Mouse (Mus musculus): ENCODE data around the gene Slc25a13. TPM values are rescaled to one million over a fixed set of nuclear protein-coding genes. Genes with fewer than 3 reads are reported as not detected.

Gene Slc25a13
- 89.0 and 89.8 TPM in 2 replicates for polyA plus RNA-seq (2011; ENCODE audit: insufficient read depth, insufficient read length, low read depth, missing spikeins)

- TF ChIP-seq POLR2A (IDR thresholded peaks at IDR 0.05; ENCODE audit: insufficient read depth, low read length) (no peak), CTCF (IDR thresholded peaks at IDR 0.05; ENCODE audit: low read depth, low read length) (no peak), EP300 (IDR thresholded peaks at IDR 0.05; ENCODE audit: insufficient read depth, low read depth, low read length) (no peak)
- Histone ChIP-seq H3K9me3 (replicated peaks; ENCODE audit: control insufficient read depth, insufficient read depth, low read length, poor library complexity, severe bottlenecking) (no peaks in the 10 kb centered on the region), H3K27me3 (ENCODE audit: control insufficient read depth, insufficient read depth, low read length, poor library complexity, severe bottlenecking) (no peaks in the 10 kb centered on the region)
These were observed at the start of gene Slc25a13 for GRCm38 (mm10) chr6:6216507-6217285. TSS of gene Slc25a13 (minus strand) at chr6:6217173.

DNA sequence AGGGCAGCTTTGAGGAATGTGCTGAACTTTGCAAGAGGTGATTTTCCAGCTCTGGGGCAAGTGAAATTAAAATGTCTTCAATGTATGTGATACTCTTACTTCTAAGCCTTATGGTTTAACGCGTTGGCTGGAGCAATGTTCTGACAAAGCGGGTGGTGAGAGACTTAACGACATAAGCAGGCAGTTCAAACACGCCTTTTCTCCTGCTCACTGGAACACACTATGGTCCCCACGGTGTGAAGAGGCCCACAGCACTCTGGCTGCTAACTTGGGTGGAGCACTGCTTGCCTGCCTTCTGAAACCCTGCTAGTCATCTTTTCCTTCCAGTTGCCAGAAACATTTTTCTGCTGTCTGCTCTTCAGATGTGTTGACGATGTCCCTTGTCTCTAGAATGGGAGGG is 48.8 kb upstream of the Slc25a13 start:
- no peaks in the 10 kb centered on the region for H3K36me3 ChIP-seq (ENCODE audit: control insufficient read depth, insufficient read depth, low read length, poor library complexity, severe bottlenecking)
- H3K9ac ChIP-seq (ENCODE audit: low read depth, poor library complexity, severe bottlenecking), result no peak overlapping the region
- H3K27ac ChIP-seq (ENCODE audit: insufficient read depth, low read length), result no peak overlapping the region
- TF ChIP-seq EP300 (IDR thresholded peaks at IDR 0.05; ENCODE audit: insufficient read depth, low read depth, low read length) (no peak), CTCF (IDR thresholded peaks at IDR 0.05; ENCODE audit: low read depth, low read length) (no peak), POLR2A (IDR thresholded peaks at IDR 0.05; ENCODE audit: insufficient read depth, low read length) (no peak)
- no peaks in the 10 kb centered on the region for H3K4me1 ChIP-seq (ENCODE audit: control insufficient read depth, insufficient read depth, low read length)
- H3K9me3 ChIP-seq (replicated peaks; ENCODE audit: control insufficient read depth, insufficient read depth, low read length, poor library complexity, severe bottlenecking), result no peaks in the 10 kb centered on the region
- H3K4me3 ChIP-seq (ENCODE audit: low read depth, low read length), result no peak overlapping the region
- no peaks in the 10 kb centered on the region; the same call in 1 of the 2 replicates for H3K27me3 ChIP-seq (ENCODE audit: control insufficient read depth, insufficient read depth, low read length, poor library complexity, severe bottlenecking)

More at GRCm38 (mm10) chr6:6216507-6217285, at the start of gene Slc25a13:
- peak within 1 kb of the TSS; percentile 93 for H3K4me3 ChIP-seq (ENCODE audit: low read depth, low read length)
- no peaks in the 10 kb centered on the region for H3K36me3 ChIP-seq (ENCODE audit: control insufficient read depth, insufficient read depth, low read length, poor library complexity, severe bottlenecking)
- H3K4me1 ChIP-seq (ENCODE audit: control insufficient read depth, insufficient read depth, low read length), result no peaks in the 10 kb centered on the region
- H3K9ac ChIP-seq (ENCODE audit: low read depth, poor library complexity, severe bottlenecking), result peak within 1 kb of the TSS; percentile 96
- H3K27ac ChIP-seq (ENCODE audit: insufficient read depth, low read length), result peak within 1 kb of the TSS; percentile 56

DNA sequence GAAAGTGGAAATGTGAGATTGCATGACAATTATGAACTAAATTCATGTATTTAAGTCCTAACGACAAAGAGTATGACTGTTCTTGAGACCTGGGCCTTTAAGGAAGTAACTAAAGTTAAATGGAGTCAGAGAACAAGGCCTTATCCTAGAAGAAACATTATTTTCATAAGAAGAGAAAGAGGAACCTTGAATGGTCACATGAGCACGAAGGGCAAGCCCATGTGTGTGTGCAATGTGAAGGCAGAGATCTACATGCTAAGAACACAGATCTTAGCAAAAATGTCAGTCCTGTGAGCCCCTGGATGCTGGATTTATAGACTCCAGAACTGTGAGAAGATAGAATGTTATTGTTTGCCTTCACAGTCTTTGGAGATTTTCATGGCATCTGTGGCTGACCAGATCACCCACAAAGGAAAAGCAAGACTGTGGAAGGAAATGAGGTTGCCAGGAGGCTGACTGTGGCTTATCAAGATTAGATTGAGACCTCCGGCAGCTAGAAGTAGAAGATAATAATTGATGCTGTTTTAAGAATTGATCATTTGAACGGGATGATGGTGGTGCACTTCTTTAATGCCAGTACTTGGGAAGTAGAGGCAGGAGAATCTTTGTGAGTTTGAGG is 46.4 kb upstream of the Slc25a13 start:
- no peaks in the 10 kb centered on the region for H3K4me1 ChIP-seq (ENCODE audit: control insufficient read depth, insufficient read depth, low read length)
- no peaks in the 10 kb centered on the region for H3K36me3 ChIP-seq (ENCODE audit: control insufficient read depth, insufficient read depth, low read length, poor library complexity, severe bottlenecking)
- no peak for TF ChIP-seq EP300 (IDR thresholded peaks at IDR 0.05; ENCODE audit: insufficient read depth, low read depth, low read length)
- no peak for TF ChIP-seq CTCF (IDR thresholded peaks at IDR 0.05; ENCODE audit: low read depth, low read length)
- H3K4me3 ChIP-seq (ENCODE audit: low read depth, low read length), result no peak overlapping the region
- no peaks in the 10 kb centered on the region; the same call in 1 of the 2 replicates for H3K27me3 ChIP-seq (ENCODE audit: control insufficient read depth, insufficient read depth, low read length, poor library complexity, severe bottlenecking)
- no peak overlapping the region for H3K9ac ChIP-seq (ENCODE audit: low read depth, poor library complexity, severe bottlenecking)
- H3K27ac ChIP-seq (ENCODE audit: insufficient read depth, low read length), result no peak overlapping the region
- H3K9me3 ChIP-seq (replicated peaks; ENCODE audit: control insufficient read depth, insufficient read depth, low read length, poor library complexity, severe bottlenecking), result no peaks in the 10 kb centered on the region

DNA sequence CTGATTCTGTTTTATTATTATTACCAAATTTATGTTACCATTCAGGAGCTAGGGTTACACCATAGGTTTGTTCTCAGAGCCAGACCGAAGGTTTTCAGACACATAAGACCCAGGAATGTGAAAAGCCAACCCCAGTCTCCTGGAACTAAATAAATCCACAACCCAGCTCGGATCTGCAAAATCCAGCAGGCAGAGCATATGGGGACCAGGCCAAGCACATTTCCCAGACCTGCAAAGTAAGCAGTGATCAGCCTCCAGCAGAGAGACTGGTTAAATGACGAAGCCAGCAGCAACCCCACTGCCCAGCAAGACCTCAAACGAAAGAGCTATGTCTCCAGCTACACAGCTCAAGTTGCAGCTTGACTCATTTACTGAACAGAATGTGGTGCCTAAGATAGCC is 43.9 kb upstream of the Slc25a13 start:
- Histone ChIP-seq H3K36me3 (ENCODE audit: control insufficient read depth, insufficient read depth, low read length, poor library complexity, severe bottlenecking) (no peaks in the 10 kb centered on the region), H3K4me3 (ENCODE audit: low read depth, low read length) (no peak overlapping the region), H3K9me3 (replicated peaks; ENCODE audit: control insufficient read depth, insufficient read depth, low read length, poor library complexity, severe bottlenecking) (no peaks in the 10 kb centered on the region), H3K4me1 (ENCODE audit: control insufficient read depth, insufficient read depth, low read length) (no peaks in the 10 kb centered on the region), H3K27me3 (ENCODE audit: control insufficient read depth, insufficient read depth, low read length, poor library complexity, severe bottlenecking) (no peaks in the 10 kb centered on the region; the same call in 1 of the 2 replicates), H3K27ac (ENCODE audit: insufficient read depth, low read length) (no peak overlapping the region), H3K9ac (ENCODE audit: low read depth, poor library complexity, severe bottlenecking) (no peak overlapping the region)
- no peak for TF ChIP-seq EP300 (IDR thresholded peaks at IDR 0.05; ENCODE audit: insufficient read depth, low read depth, low read length)
- no peak for TF ChIP-seq POLR2A (IDR thresholded peaks at IDR 0.05; ENCODE audit: insufficient read depth, low read length)
- no peak for TF ChIP-seq CTCF (IDR thresholded peaks at IDR 0.05; ENCODE audit: low read depth, low read length)

DNA sequence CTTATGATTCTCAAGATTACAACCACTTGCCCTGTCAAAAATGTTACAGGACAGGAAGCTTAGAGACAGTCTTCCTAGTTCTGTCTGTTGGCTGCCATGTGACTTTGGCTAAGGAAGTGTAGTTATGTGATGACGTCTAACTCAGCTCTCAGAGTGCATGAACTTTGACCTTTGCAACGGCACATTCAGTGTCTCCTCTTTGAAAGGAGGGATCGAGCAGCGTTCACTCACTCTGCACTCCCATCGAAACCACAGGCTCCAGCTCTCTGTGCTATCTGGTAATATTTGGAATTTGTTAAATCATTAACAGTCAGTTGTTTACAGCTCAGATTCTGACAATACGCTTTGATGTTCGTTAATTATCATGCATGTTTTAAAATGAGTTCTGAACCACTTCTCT is 31.5 kb upstream of the Slc25a13 start:
- H3K9ac ChIP-seq (ENCODE audit: low read depth, poor library complexity, severe bottlenecking), result no peak overlapping the region
- no peaks in the 10 kb centered on the region for H3K36me3 ChIP-seq (ENCODE audit: control insufficient read depth, insufficient read depth, low read length, poor library complexity, severe bottlenecking)
- H3K4me3 ChIP-seq (ENCODE audit: low read depth, low read length), result no peak overlapping the region
- no peak overlapping the region for H3K27ac ChIP-seq (ENCODE audit: insufficient read depth, low read length)
- no peaks in the 10 kb centered on the region for H3K9me3 ChIP-seq (replicated peaks; ENCODE audit: control insufficient read depth, insufficient read depth, low read length, poor library complexity, severe bottlenecking)
- no peaks in the 10 kb centered on the region for H3K4me1 ChIP-seq (ENCODE audit: control insufficient read depth, insufficient read depth, low read length)
- TF ChIP-seq CTCF (IDR thresholded peaks at IDR 0.05; ENCODE audit: low read depth, low read length), result no peak
- TF ChIP-seq POLR2A (IDR thresholded peaks at IDR 0.05; ENCODE audit: insufficient read depth, low read length), result no peak
- no peak for TF ChIP-seq EP300 (IDR thresholded peaks at IDR 0.05; ENCODE audit: insufficient read depth, low read depth, low read length)
- no peaks in the 10 kb centered on the region for H3K27me3 ChIP-seq (ENCODE audit: control insufficient read depth, insufficient read depth, low read length, poor library complexity, severe bottlenecking)

DNA sequence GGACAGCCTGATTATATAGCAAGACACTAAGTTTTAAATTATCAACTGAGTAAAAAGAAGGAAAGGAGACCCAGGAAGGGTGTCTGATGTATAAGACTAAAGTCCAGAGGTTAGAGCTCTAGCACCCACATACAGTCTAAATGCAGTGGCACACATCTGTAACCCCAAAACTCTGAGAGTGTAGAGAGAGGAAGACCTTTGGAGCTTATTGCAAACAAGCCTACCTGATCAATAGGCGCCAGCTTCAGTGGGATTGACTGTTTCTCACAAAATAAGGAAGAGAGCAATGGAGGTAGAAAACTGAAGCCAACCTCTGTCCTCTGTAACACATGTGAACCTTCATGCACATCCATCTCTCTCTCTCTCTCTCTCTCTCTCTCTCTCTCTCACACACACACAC is 26.9 kb upstream of the Slc25a13 start:
- Histone ChIP-seq H3K27ac (ENCODE audit: insufficient read depth, low read length) (no peak overlapping the region), H3K27me3 (ENCODE audit: control insufficient read depth, insufficient read depth, low read length, poor library complexity, severe bottlenecking) (no peaks in the 10 kb centered on the region; the same call in 1 of the 2 replicates), H3K9ac (ENCODE audit: low read depth, poor library complexity, severe bottlenecking) (no peak overlapping the region), H3K36me3 (ENCODE audit: control insufficient read depth, insufficient read depth, low read length, poor library complexity, severe bottlenecking) (no peaks in the 10 kb centered on the region), H3K4me1 (ENCODE audit: control insufficient read depth, insufficient read depth, low read length) (no peaks in the 10 kb centered on the region), H3K9me3 (replicated peaks; ENCODE audit: control insufficient read depth, insufficient read depth, low read length, poor library complexity, severe bottlenecking) (no peaks in the 10 kb centered on the region), H3K4me3 (ENCODE audit: low read depth, low read length) (no peak overlapping the region)
- TF ChIP-seq CTCF (IDR thresholded peaks at IDR 0.05; ENCODE audit: low read depth, low read length) (no peak), POLR2A (IDR thresholded peaks at IDR 0.05; ENCODE audit: insufficient read depth, low read length) (no peak), EP300 (IDR thresholded peaks at IDR 0.05; ENCODE audit: insufficient read depth, low read depth, low read length) (no peak)
